In the genomic region with DNA sequence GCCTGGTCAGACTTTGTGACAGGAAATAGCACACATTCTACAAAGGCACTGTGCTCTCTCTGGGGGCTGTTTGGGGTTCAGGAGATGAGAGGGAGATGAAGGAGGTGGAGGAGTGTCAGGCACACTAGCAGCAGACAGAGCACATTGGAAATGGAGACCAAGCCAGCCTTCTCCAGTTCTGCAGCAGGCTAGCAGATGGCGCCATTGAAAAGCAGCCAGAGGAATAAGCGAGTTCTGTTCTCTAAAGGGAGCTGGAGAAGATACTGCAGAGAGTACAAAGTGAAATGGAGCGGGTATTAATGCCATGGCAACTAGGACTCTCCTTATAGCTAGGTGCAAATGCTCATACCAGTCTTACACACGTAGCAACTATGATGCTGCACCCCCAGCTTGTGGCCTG, we compare ENCODE assay signal across 9 mouse cellular contexts.
A peak's percentile ranks its signal among the peaks of the same experiment; 100 is the strongest.
DNase-seq lines count a peak whose midpoint lies in the region; ATAC-seq and TF ChIP-seq lines count a peak whose summit lies in the region.
"Had no signal": no experiment of that assay in that cellular context is flagged by ENCODE, and none has a peak within 500 bp of the region (broad histone marks: within the 10 kb centered on the region; RNA-seq: fewer than 3 reads in every experiment).

No protein-coding gene starts in this region.

- no peak overlapping the region for H3K9ac ChIP-seq in kidney, postnatal 0 days (ENCODE audit: low read depth, low read length)
- H3K9ac ChIP-seq in midbrain, postnatal 0 days (replicated peaks; ENCODE audit: low read length, poor library complexity, severe bottlenecking) = no peak overlapping the region
- H3K9ac ChIP-seq: neural tube, embryonic 12.5 days had no signal

- intact Hi-C loops in gastrocnemius, postnatal 14 days (cut with DNase I; ENCODE audit: low total_unique reads) = no loop called here

- no peaks in the 10 kb centered on the region for H3K4me1 ChIP-seq in kidney, postnatal 0 days (replicated peaks; ENCODE audit: insufficient read depth, low read length)
- H3K4me1 ChIP-seq in midbrain, postnatal 0 days (ENCODE audit: insufficient read depth, low read length) = no peaks in the 10 kb centered on the region
- H3K4me1 ChIP-seq: neural tube, embryonic 12.5 days had no signal

- ATAC-seq in kidney, postnatal 0 days (replicated peaks; ENCODE audit: low FRiP score, low read depth) = no peak
- 0 out of 2 replicates have a peak, but pooled peaks have one; percentile 20 for ATAC-seq in midbrain, postnatal 0 days (ENCODE audit: low FRiP score)
- no peak for ATAC-seq in megakaryocyte progenitor cell, adult 5-6 weeks (replicated peaks; ENCODE audit: poor library complexity)

- peak; percentile 23; the same call in 1 of the 2 replicates for TF ChIP-seq CTCF in kidney, postnatal 0 days (IDR thresholded peaks at IDR 0.05; ENCODE audit: low read depth)
- peak; percentile 69 for TF ChIP-seq CTCF in midbrain, postnatal 0 days (IDR thresholded peaks at IDR 0.05)

- no peaks in the 10 kb centered on the region for H3K9me3 ChIP-seq in kidney, postnatal 0 days (replicated peaks; ENCODE audit: low read length)
- 0 out of 2 replicates have a peak, but pooled peaks cover 3% of the 10 kb centered on the region for H3K9me3 ChIP-seq in midbrain, postnatal 0 days (ENCODE audit: low read length)
- H3K9me3 ChIP-seq: neural tube, embryonic 12.5 days had no signal

- H3K4me3 ChIP-seq in kidney, postnatal 0 days (replicated peaks; ENCODE audit: low read depth, low read length) = no peak overlapping the region
- no peak overlapping the region for H3K4me3 ChIP-seq in midbrain, postnatal 0 days (ENCODE audit: low read depth, low read length)
- H3K4me3 ChIP-seq: neural tube, embryonic 12.5 days had no signal

- H3K27me3 ChIP-seq in kidney, postnatal 0 days (ENCODE audit: insufficient read depth, low read length) = no peaks in the 10 kb centered on the region
- H3K27me3 ChIP-seq in midbrain, postnatal 0 days (ENCODE audit: insufficient read depth, low read length) = no peaks in the 10 kb centered on the region
- H3K27me3 ChIP-seq: neural tube, embryonic 12.5 days had no signal

- WGBS in kidney, postnatal 0 days = 65% methylated on average over 4 of the region's 4 CpGs
- 44% methylated on average over 4 of the region's 4 CpGs for WGBS in midbrain, postnatal 0 days

- no peak for DNase-seq in kidney, postnatal 0 days (ENCODE audit: low spot score)
- DNase-seq in kidney, postnatal 25 days = no peak
- peak; percentile 85 for DNase-seq in cerebellum, adult 8-10 months
- DNase-seq in frontal cortex, postnatal 36 days (ENCODE audit: low spot score in 2 of 2) = peak; percentile 61 to 85
- peak; percentile 55 for DNase-seq in midbrain, postnatal 0 days (ENCODE audit: low spot score)
- no peak for DNase-seq in gastrocnemius, postnatal 14 days
- no peak for DNase-seq in c-Kit-positive CD71-positive TER-119-positive erythroid progenitor cells, embryonic 14.5 days (ENCODE audit: low spot score)

- no peaks in the 10 kb centered on the region for H3K36me3 ChIP-seq in kidney, postnatal 0 days (ENCODE audit: insufficient read depth, low read length)
- no peaks in the 10 kb centered on the region for H3K36me3 ChIP-seq in midbrain, postnatal 0 days (ENCODE audit: insufficient read depth, low read length)
- H3K36me3 ChIP-seq: neural tube, embryonic 12.5 days had no signal

- H3K4me2 ChIP-seq in kidney, postnatal 0 days (ENCODE audit: low read length) = no peak overlapping the region
- no peak overlapping the region for H3K4me2 ChIP-seq in midbrain, postnatal 0 days (ENCODE audit: low read depth, low read length, poor library complexity, severe bottlenecking)
- H3K4me2 ChIP-seq: neural tube, embryonic 12.5 days had no signal

- no peak overlapping the region for H3K27ac ChIP-seq in kidney, postnatal 0 days
- H3K27ac ChIP-seq in midbrain, postnatal 0 days (ENCODE audit: low read depth, low read length) = no peak overlapping the region
- H3K27ac ChIP-seq: neural tube, embryonic 12.5 days had no signal

Comparison
In these comparisons a context has a peak if more than half of its experiments do, and no peak if none do; other contexts are left out.
1. DNase-seq: peak in cerebellum, adult 8-10 months (single experiment), frontal cortex, postnatal 36 days (2 of 2) and midbrain, postnatal 0 days (single experiment); none in kidney, postnatal 0 days (single experiment), kidney, postnatal 25 days (0 of 2), gastrocnemius, postnatal 14 days (single experiment) and c-Kit-positive CD71-positive TER-119-positive erythroid progenitor cells, embryonic 14.5 days (single experiment).